Mouse (Mus musculus) thymus, adult 2 months (tissue): ENCODE data around the gene Hs6st1. TPM values are rescaled to one million over a fixed set of nuclear protein-coding genes. Genes with fewer than 3 reads are reported as not detected.

ENCODE experiments used
- DNase-seq: peaks from one replicate; pipeline ENCODE4 v3.0.0; 2021
- H3K27ac ChIP-seq: fragments of 200-500 bp; 2 replicates; pipeline ENCODE4 v1.5.1; 2012; ENCODE audit warnings: low read length, control low read depth; ENCODE audit not compliant: control insufficient read depth, insufficient read depth
- H3K27me3 ChIP-seq: fragments of 200-500 bp; 2 replicates; pipeline ENCODE4 v1.6.1; 2012; ENCODE audit warnings: mild to moderate bottlenecking, low read length, moderate library complexity, mixed read lengths; ENCODE audit not compliant: control insufficient read depth, insufficient read depth
- H3K36me3 ChIP-seq: fragments of 200-500 bp; 2 replicates; pipeline ENCODE4 v1.6.1; 2012; ENCODE audit warnings: mild to moderate bottlenecking, low read length, moderate library complexity; ENCODE audit not compliant: control insufficient read depth, insufficient read depth
- H3K4me1 ChIP-seq: fragments of 200-500 bp; replicated peaks from 2 replicates; pipeline ENCODE4 v1.6.1; 2012; ENCODE audit warnings: low read length; ENCODE audit not compliant: control insufficient read depth, insufficient read depth
- H3K4me3 ChIP-seq: fragments of 200-500 bp; 2 replicates; pipeline ENCODE4 v1.5.1; 2012; ENCODE audit warnings: mild to moderate bottlenecking, low read length, control low read depth, moderate library complexity; ENCODE audit not compliant: control insufficient read depth, insufficient read depth
- CTCF ChIP-seq: fragments of 200-500 bp; IDR thresholded peaks from 2 replicates; pipeline ENCODE4 v1.5.1; 2012; ENCODE audit warnings: mild to moderate bottlenecking, control low read depth, low read length, moderate library complexity, borderline replicate concordance; ENCODE audit not compliant: control insufficient read depth, poor library complexity, insufficient read depth; ENCODE audit errors: extremely low read depth
- POLR2A ChIP-seq: fragments of 200-500 bp; IDR thresholded peaks from 2 replicates; pipeline ENCODE4 v1.6.1; 2012; ENCODE audit warnings: mild to moderate bottlenecking, low read length, control low read depth, moderate library complexity; ENCODE audit not compliant: control insufficient read depth, poor library complexity, insufficient read depth; ENCODE audit errors: extremely low read depth
- WGBS: fragments of 180-500 bp; shearing (Covaris S2); methylation state at CpG from one replicate; pipeline ENCODE4 v1.1.7; 2018; 5-methylcytosine and 5-hydroxymethylcytosine counted together
- polyA plus RNA-seq: library from polyadenylated mRNA; depleted of rRNA; stranded (reverse); fragments of >200 nt; gene quantifications from 2 replicates; pipeline ENCODE4 v1.2.3, GENCODE M21; 2012

Hs6st1 gene
- polyA plus RNA-seq, 1 experiment, result 128 TPM

GRCm38 (mm10) chr1:36059959-36060953 lies 7.9 kb upstream of the Hs6st1 start:
- no peak for DNase-seq
- no peak for TF ChIP-seq CTCF
- TF ChIP-seq POLR2A, result no peak
- Histone ChIP-seq H3K27ac (no peak overlapping the region), H3K27me3 (no peaks in the 10 kb centered on the region), H3K4me1 (peaks cover 15% of the 10 kb centered on the region), H3K36me3 (no peaks in the 10 kb centered on the region), H3K4me3 (no peak overlapping the region)
- WGBS, result 84% methylated on average over 13 of the region's 13 CpGs

- no peak for DNase-seq
- Histone ChIP-seq H3K4me1 (peaks cover 22% of the 10 kb centered on the region), H3K27ac (no peak overlapping the region), H3K4me3 (no peak overlapping the region), H3K36me3 (no peaks in the 10 kb centered on the region), H3K27me3 (no peaks in the 10 kb centered on the region)
- TF ChIP-seq CTCF, result no peak
- TF ChIP-seq POLR2A, result no peak
- 84% methylated on average over 11 of the region's 11 CpGs for WGBS
Observed at GRCm38 (mm10) chr1:36061211-36061915, 6.8 kb upstream of the Hs6st1 start.

GRCm38 (mm10) chr1:36062088-36062805 lies 6.0 kb upstream of the Hs6st1 start:
- Histone ChIP-seq H3K4me3 (no peak overlapping the region), H3K27me3 (no peaks in the 10 kb centered on the region), H3K4me1 (peaks cover 22% of the 10 kb centered on the region), H3K36me3 (no peaks in the 10 kb centered on the region), H3K27ac (no peak overlapping the region)
- TF ChIP-seq CTCF (no peak), POLR2A (no peak)
- WGBS, result 96% methylated on average over 11 of the region's 11 CpGs
- DNase-seq, result no peak

- TF ChIP-seq CTCF, result no peak
- no peak for TF ChIP-seq POLR2A
- no peaks in the 10 kb centered on the region for H3K27me3 ChIP-seq
- no peak overlapping the region for H3K4me3 ChIP-seq
- WGBS, result 94% methylated on average over 9 of the region's 9 CpGs
- no peaks in the 10 kb centered on the region for H3K36me3 ChIP-seq
- no peak for DNase-seq
- H3K4me1 ChIP-seq, result peaks cover 27% of the 10 kb centered on the region
- no peak overlapping the region for H3K27ac ChIP-seq
Observed at GRCm38 (mm10) chr1:36062826-36063640, 5.2 kb upstream of the Hs6st1 start.

- no peak overlapping the region for H3K27ac ChIP-seq
- no peaks in the 10 kb centered on the region for H3K27me3 ChIP-seq
- peaks cover 27% of the 10 kb centered on the region for H3K4me1 ChIP-seq
- no peak for DNase-seq
- WGBS, result 95% methylated on average over 2 of the region's 2 CpGs
- TF ChIP-seq POLR2A (no peak), CTCF (no peak)
- H3K4me3 ChIP-seq, result no peak overlapping the region
- no peaks in the 10 kb centered on the region for H3K36me3 ChIP-seq
Observed at GRCm38 (mm10) chr1:36063641-36063955, 4.6 kb upstream of the Hs6st1 start.
